Mouse (Mus musculus): ENCODE results near the gene Tdp2. TPM values are rescaled to one million over a fixed set of nuclear protein-coding genes. Genes with fewer than 3 reads are reported as not detected.

Gene Tdp2
- polyA plus RNA-seq, 1 experiment = 19.6 TPM

DNA sequence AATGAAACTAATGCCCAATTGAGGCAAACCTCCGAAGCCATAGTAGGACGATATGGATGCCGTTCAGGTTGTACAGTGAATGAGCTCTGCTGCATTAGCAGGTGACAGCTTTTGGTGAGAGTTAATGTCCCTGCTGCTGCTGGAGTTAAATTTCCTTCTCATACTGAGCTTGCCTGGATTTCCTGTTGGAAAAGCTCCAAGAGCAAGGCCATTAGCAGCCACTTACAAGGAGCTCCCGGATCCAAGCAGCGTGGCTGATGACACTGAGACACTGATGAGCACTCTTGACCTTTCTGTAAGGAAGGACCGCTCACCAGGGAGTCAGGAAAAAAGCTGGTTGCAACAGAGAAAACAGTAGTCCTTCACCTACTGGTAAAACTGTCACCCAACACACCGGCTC, 30.5 kb downstream of the Tdp2 start:
- no peaks in the 10 kb centered on the region for H3K27me3 ChIP-seq (replicated peaks; ENCODE audit: control insufficient read depth, insufficient read depth, low read length)
- H3K4me1 ChIP-seq (ENCODE audit: control insufficient read depth, insufficient read depth, low read length) = peaks cover 3% of the 10 kb centered on the region; the same call in 1 of the 2 replicates
- H3K36me3 ChIP-seq (ENCODE audit: control insufficient read depth, insufficient read depth, low read length) = no peaks in the 10 kb centered on the region
- 23% methylated on average over 7 of the region's 7 CpGs for WGBS
- TF ChIP-seq CTCF (conservative IDR thresholded peaks at IDR 0.05; ENCODE audit: insufficient read depth, insufficient read length, low read depth, low read length) (no peak), POLR2A (IDR thresholded peaks at IDR 0.05; ENCODE audit: low read depth, low read length) (no peak)
- H3K27ac ChIP-seq (ENCODE audit: insufficient read depth, low read depth, low read length) = no peak overlapping the region
- DNase-seq = peak; percentile 44
- no peak overlapping the region for H3K4me3 ChIP-seq (ENCODE audit: insufficient read depth, low read depth, low read length)

- no peak overlapping the region for H3K4me3 ChIP-seq (ENCODE audit: insufficient read depth, low read depth, low read length)
- no peaks in the 10 kb centered on the region for H3K36me3 ChIP-seq (ENCODE audit: control insufficient read depth, insufficient read depth, low read length)
- H3K27ac ChIP-seq (ENCODE audit: insufficient read depth, low read depth, low read length) = no peak overlapping the region
- TF ChIP-seq POLR2A (IDR thresholded peaks at IDR 0.05; ENCODE audit: low read depth, low read length) (no peak), CTCF (conservative IDR thresholded peaks at IDR 0.05; ENCODE audit: insufficient read depth, insufficient read length, low read depth, low read length) (peak; percentile 63)
- H3K4me1 ChIP-seq (ENCODE audit: control insufficient read depth, insufficient read depth, low read length) = peaks cover 3% of the 10 kb centered on the region; the same call in 1 of the 2 replicates
- H3K27me3 ChIP-seq (replicated peaks; ENCODE audit: control insufficient read depth, insufficient read depth, low read length) = no peaks in the 10 kb centered on the region
- DNase-seq = peak; percentile 70
- 61% methylated on average over 7 of the region's 7 CpGs for WGBS
Measured at GRCm38 (mm10) chr13:24862520-24862919, 31.0 kb downstream of the Tdp2 start.

- 62% methylated on average over 9 of the region's 9 CpGs for WGBS
- TF ChIP-seq POLR2A (IDR thresholded peaks at IDR 0.05; ENCODE audit: low read depth, low read length) = no peak
- no peak for TF ChIP-seq CTCF (conservative IDR thresholded peaks at IDR 0.05; ENCODE audit: insufficient read depth, insufficient read length, low read depth, low read length)
- DNase-seq = no peak
- Histone ChIP-seq H3K4me1 (ENCODE audit: control insufficient read depth, insufficient read depth, low read length) (peaks cover 3% of the 10 kb centered on the region; the same call in 1 of the 2 replicates), H3K4me3 (ENCODE audit: insufficient read depth, low read depth, low read length) (no peak overlapping the region), H3K27ac (ENCODE audit: insufficient read depth, low read depth, low read length) (no peak overlapping the region), H3K27me3 (replicated peaks; ENCODE audit: control insufficient read depth, insufficient read depth, low read length) (no peaks in the 10 kb centered on the region), H3K36me3 (ENCODE audit: control insufficient read depth, insufficient read depth, low read length) (no peaks in the 10 kb centered on the region)
Measured at GRCm38 (mm10) chr13:24866430-24867402, 35.2 kb downstream of the Tdp2 start.

- Histone ChIP-seq H3K4me1 (ENCODE audit: control insufficient read depth, insufficient read depth, low read length) (peaks cover 3% of the 10 kb centered on the region; the same call in 1 of the 2 replicates), H3K27ac (ENCODE audit: insufficient read depth, low read depth, low read length) (no peak overlapping the region), H3K27me3 (replicated peaks; ENCODE audit: control insufficient read depth, insufficient read depth, low read length) (no peaks in the 10 kb centered on the region), H3K4me3 (ENCODE audit: insufficient read depth, low read depth, low read length) (no peak overlapping the region), H3K36me3 (ENCODE audit: control insufficient read depth, insufficient read depth, low read length) (no peaks in the 10 kb centered on the region)
- DNase-seq = no peak
- 82% methylated on average over 10 of the region's 10 CpGs for WGBS
- TF ChIP-seq POLR2A (IDR thresholded peaks at IDR 0.05; ENCODE audit: low read depth, low read length) (no peak), CTCF (conservative IDR thresholded peaks at IDR 0.05; ENCODE audit: insufficient read depth, insufficient read length, low read depth, low read length) (no peak)
Measured at GRCm38 (mm10) chr13:24867789-24868188, 36.3 kb downstream of the Tdp2 start.

DNA sequence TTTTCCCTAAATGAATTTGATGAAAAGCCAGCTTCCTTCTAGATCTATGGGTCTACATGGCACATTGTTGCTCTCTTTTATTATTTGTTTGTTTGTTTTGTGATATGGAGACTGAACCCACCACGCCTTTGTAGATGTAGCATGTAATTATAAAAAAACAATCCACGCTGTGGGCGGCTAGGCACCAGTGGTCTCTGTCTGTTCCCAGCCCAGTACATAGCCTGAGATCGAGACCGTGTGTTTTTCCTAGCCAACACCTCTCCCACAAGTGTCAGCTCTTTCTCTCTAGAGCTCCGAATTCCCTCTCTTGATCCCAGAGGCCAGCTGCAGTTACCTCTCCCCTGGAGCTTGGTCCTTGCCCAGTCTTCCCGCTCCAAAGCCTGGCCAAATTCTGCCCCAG, 36.8 kb downstream of the Tdp2 start:
- H3K27ac ChIP-seq (ENCODE audit: insufficient read depth, low read depth, low read length) = no peak overlapping the region
- WGBS = 82% methylated on average over 7 of the region's 7 CpGs
- peaks cover 3% of the 10 kb centered on the region; the same call in 1 of the 2 replicates for H3K4me1 ChIP-seq (ENCODE audit: control insufficient read depth, insufficient read depth, low read length)
- no peak for TF ChIP-seq POLR2A (IDR thresholded peaks at IDR 0.05; ENCODE audit: low read depth, low read length)
- TF ChIP-seq CTCF (conservative IDR thresholded peaks at IDR 0.05; ENCODE audit: insufficient read depth, insufficient read length, low read depth, low read length) = no peak
- H3K4me3 ChIP-seq (ENCODE audit: insufficient read depth, low read depth, low read length) = no peak overlapping the region
- peak; percentile 16 for DNase-seq
- no peaks in the 10 kb centered on the region for H3K27me3 ChIP-seq (replicated peaks; ENCODE audit: control insufficient read depth, insufficient read depth, low read length)
- no peaks in the 10 kb centered on the region for H3K36me3 ChIP-seq (ENCODE audit: control insufficient read depth, insufficient read depth, low read length)

GRCm38 (mm10) chr13:24879359-24880040, 48.0 kb downstream of the Tdp2 start:
- Histone ChIP-seq H3K4me3 (ENCODE audit: insufficient read depth, low read depth, low read length) (no peak overlapping the region), H3K36me3 (ENCODE audit: control insufficient read depth, insufficient read depth, low read length) (no peaks in the 10 kb centered on the region), H3K27ac (ENCODE audit: insufficient read depth, low read depth, low read length) (peak overlapping the region; percentile 25), H3K4me1 (ENCODE audit: control insufficient read depth, insufficient read depth, low read length) (peaks cover 13% of the 10 kb centered on the region; the same call in 1 of the 2 replicates), H3K27me3 (replicated peaks; ENCODE audit: control insufficient read depth, insufficient read depth, low read length) (no peaks in the 10 kb centered on the region)
- TF ChIP-seq CTCF (conservative IDR thresholded peaks at IDR 0.05; ENCODE audit: insufficient read depth, insufficient read length, low read depth, low read length) (0 out of 2 replicates have a peak, but pooled peaks have one; percentile 0), POLR2A (IDR thresholded peaks at IDR 0.05; ENCODE audit: low read depth, low read length) (no peak)
- 42% methylated on average over 15 of the region's 15 CpGs for WGBS
- peak; percentile 95 for DNase-seq
